Mouse (Mus musculus) ES-E14 (cell line): ENCODE results near the gene Kndc1. TPM values are rescaled to one million over a fixed set of nuclear protein-coding genes. Genes with fewer than 3 reads are reported as not detected.

Experiments
- DNase-seq: peaks from one replicate; pipeline ENCODE4 v3.0.0-alpha.2; 2013; ENCODE audit warnings: low read depth, low spot score
- H3K27ac ChIP-seq: 2 replicates; pipeline ENCODE4 v1.5.1; 2012; ENCODE audit warnings: low read depth, mild to moderate bottlenecking, low read length, moderate library complexity, mixed read lengths; ENCODE audit not compliant: poor library complexity, insufficient read depth, severe bottlenecking
- H3K36me3 ChIP-seq: 2 replicates; pipeline ENCODE4 v1.6.1; 2012; ENCODE audit warnings: mild to moderate bottlenecking, low read length, moderate library complexity, mixed read lengths; ENCODE audit not compliant: control insufficient read depth, poor library complexity, insufficient read depth, severe bottlenecking
- H3K4me1 ChIP-seq, 2 experiments: fragments of 150-350 bp in 1 of 2; sonication (generic) in 1 of 2; 2 replicates each; pipeline ENCODE4 v1.6.1; 2012; ENCODE audit warnings: low read length in 2 of 2, mild to moderate bottlenecking in 1 of 2, mixed read lengths in 1 of 2; ENCODE audit not compliant: control insufficient read depth in 2 of 2, insufficient read depth in 2 of 2, poor library complexity in 1 of 2
- H3K4me3 ChIP-seq, 2 experiments: fragments of 150-350 bp in 1 of 2; sonication (generic) in 1 of 2; 2 replicates each; pipeline ENCODE4 v1.5.1; 2012; ENCODE audit warnings: low read length in 2 of 2, low read depth in 1 of 2, mild to moderate bottlenecking in 1 of 2, mixed read lengths in 1 of 2; ENCODE audit not compliant: insufficient read depth in 1 of 2, poor library complexity in 1 of 2, severe bottlenecking in 1 of 2
- H3K9ac ChIP-seq: 2 replicates; pipeline ENCODE4 v1.6.1; 2012; ENCODE audit warnings: low read depth, mild to moderate bottlenecking, low read length, mixed read lengths; ENCODE audit not compliant: poor library complexity, insufficient read depth, severe bottlenecking
- H3K9me3 ChIP-seq: fragments of 150-350 bp; sonication (generic); 2 replicates; pipeline ENCODE4 v1.6.1; 2012; ENCODE audit warnings: low read depth, mild to moderate bottlenecking, low read length; ENCODE audit not compliant: control insufficient read depth, insufficient read depth
- CHD2 ChIP-seq: IDR thresholded peaks from 2 replicates; pipeline ENCODE4 v1.6.1; 2014; ENCODE audit warnings: mild to moderate bottlenecking, low read depth, low read length, inconsistent platforms
- HCFC1 ChIP-seq: IDR thresholded peaks from 2 replicates; pipeline ENCODE4 v1.6.1; 2012; ENCODE audit warnings: low read length, inconsistent platforms, borderline replicate concordance; ENCODE audit not compliant: insufficient read depth
- MAFK ChIP-seq: IDR thresholded peaks from 2 replicates; pipeline ENCODE4 v1.6.1; 2014; ENCODE audit warnings: mild to moderate bottlenecking, low read depth, low read length, inconsistent platforms; ENCODE audit not compliant: insufficient read depth
- ZC3H11A ChIP-seq: IDR thresholded peaks from 2 replicates; pipeline ENCODE4 v1.6.1; 2012; ENCODE audit warnings: low read depth, mild to moderate bottlenecking, inconsistent platforms, low read length, borderline replicate concordance
- ZNF384 ChIP-seq: IDR thresholded peaks from 2 replicates; pipeline ENCODE4 v1.6.1; 2012; ENCODE audit warnings: low read depth, low read length, inconsistent platforms
- in situ Hi-C, 2 experiments: fragments of 600-800 bp; cut with MboI; formaldehyde crosslinking; loops; one replicate each; pipeline ENCODE4 v1.15.1; 2025; ENCODE audit warnings: low sequenced_read_pairs in 2 of 2, inconsistent platforms in 1 of 2; ENCODE audit not compliant: unreplicated experiment in 2 of 2
- total RNA-seq: library from RNA; depleted of rRNA; stranded (reverse); fragments of 300-350 nt; gene quantifications from 2 replicates; pipeline ENCODE4 v1.2.3, GENCODE M21; 2012

Kndc1 gene
- total RNA-seq, 1 experiment: 2.3 TPM

DNA sequence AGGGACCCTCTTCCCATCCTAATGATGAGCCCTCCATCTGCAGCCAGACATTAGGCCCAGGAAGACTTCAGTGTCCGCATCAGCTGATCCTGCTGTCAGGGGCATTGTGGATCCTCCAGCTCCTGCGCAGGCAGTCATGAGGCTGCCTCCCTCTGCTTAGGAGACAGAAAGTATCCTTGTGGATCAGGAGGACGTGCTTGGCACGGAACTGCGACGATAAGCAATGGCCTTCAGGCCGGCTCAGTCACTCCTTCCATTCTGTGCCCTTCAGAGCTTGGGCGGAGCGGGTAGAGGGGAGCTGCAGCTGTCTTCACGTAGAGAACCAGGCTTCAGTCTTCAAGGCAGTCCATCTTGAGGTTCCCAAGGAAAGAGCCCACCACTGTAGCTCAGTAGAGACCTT, 66.6 kb downstream of the Kndc1 start:
- Histone ChIP-seq H3K4me3 (no peak overlapping the region), H3K9ac (no peak overlapping the region), H3K9me3 (no peaks in the 10 kb centered on the region), H3K4me1 (peaks cover 4 to 13% of the 10 kb centered on the region in 2 experiments; a peak in 3 of 4 replicates), H3K36me3 (peaks cover 3% of the 10 kb centered on the region; the same call in 1 of the 2 replicates), H3K27ac (no peak overlapping the region)
- no peak for TF ChIP-seq CHD2
- TF ChIP-seq HCFC1: no peak
- no peak for TF ChIP-seq ZC3H11A
- in situ Hi-C loops: no loop called here
- no peak for DNase-seq

- Histone ChIP-seq H3K9me3 (no peaks in the 10 kb centered on the region), H3K4me1 (peaks cover 0 to 7% of the 10 kb centered on the region in 2 experiments; a peak in 2 of 4 replicates), H3K4me3 (no peak overlapping the region), H3K36me3 (no peaks in the 10 kb centered on the region), H3K27ac (no peak overlapping the region), H3K9ac (no peak overlapping the region)
- TF ChIP-seq ZNF384 (no peak), HCFC1 (no peak), CHD2 (no peak)
- in situ Hi-C loops: no loop called here
- no peak for DNase-seq
These were observed 69.3 kb downstream of the Kndc1 start for GRCm38 (mm10) chr7:139963814-139964213.

- in situ Hi-C loops: no loop called here
- no peak overlapping the region for H3K27ac ChIP-seq
- H3K36me3 ChIP-seq: no peaks in the 10 kb centered on the region
- TF ChIP-seq ZNF384 (no peak), ZC3H11A (no peak), CHD2 (no peak), HCFC1 (no peak), MAFK (no peak)
- H3K4me3 ChIP-seq: no peak overlapping the region
- H3K9me3 ChIP-seq: no peaks in the 10 kb centered on the region
- DNase-seq: no peak
- no peak overlapping the region for H3K9ac ChIP-seq
- peaks cover 0 to 22% of the 10 kb centered on the region in 2 experiments; a peak in 2 of 4 replicates for H3K4me1 ChIP-seq
These were observed 72.7 kb downstream of the Kndc1 start for GRCm38 (mm10) chr7:139967175-139967574.

GRCm38 (mm10) chr7:139968428-139968827, 73.9 kb downstream of the Kndc1 start:
- Histone ChIP-seq H3K36me3 (no peaks in the 10 kb centered on the region), H3K27ac (no peak overlapping the region), H3K9ac (no peak overlapping the region), H3K4me1 (peaks cover 0 to 30% of the 10 kb centered on the region in 2 experiments; a peak in 2 of 4 replicates), H3K9me3 (no peaks in the 10 kb centered on the region), H3K4me3 (no peak overlapping the region)
- DNase-seq: no peak
- TF ChIP-seq HCFC1: no peak
- in situ Hi-C loops: no loop called here

DNA sequence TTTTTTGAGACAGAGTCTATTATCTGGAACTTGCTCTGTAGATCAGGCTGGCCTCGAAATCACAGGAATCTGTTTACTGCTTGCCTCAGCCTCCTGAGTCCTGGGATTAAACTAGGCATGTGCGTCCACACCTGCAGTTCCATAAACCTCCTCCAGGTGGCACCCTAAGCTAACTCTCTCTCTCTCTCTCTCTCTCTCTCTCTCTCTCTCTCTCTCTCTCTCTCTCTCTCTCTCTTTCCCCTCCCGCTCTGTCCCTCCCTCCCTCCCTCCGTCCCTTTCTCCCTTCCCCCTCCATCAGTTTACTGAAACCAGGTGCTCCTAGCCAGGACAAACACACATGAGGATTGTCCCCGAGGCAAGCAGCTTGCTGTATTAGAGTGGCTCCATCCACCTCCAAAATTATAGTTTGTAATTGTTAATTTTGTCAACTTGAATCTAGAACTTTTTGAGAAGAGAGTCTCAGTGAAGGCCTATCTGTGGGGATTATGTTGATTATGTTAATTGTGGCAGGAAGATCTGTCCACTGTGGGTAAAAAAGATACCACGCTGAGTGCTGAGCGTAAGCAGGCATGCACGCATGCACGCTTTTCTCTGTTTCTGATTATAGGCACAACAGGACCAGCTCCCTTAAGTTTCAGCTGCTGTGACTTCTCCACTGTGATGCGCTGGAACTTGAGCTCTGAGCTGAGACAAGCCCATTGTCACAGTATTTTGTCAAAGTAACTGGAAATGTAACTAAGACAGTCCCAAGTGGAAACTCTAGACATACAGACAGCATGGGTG, 75.0 kb downstream of the Kndc1 start:
- Histone ChIP-seq H3K4me3 (no peak overlapping the region), H3K9me3 (no peaks in the 10 kb centered on the region), H3K27ac (no peak overlapping the region), H3K4me1 (peaks cover under 1 to 36% of the 10 kb centered on the region in 2 experiments; a peak in 2 of 4 replicates), H3K36me3 (no peaks in the 10 kb centered on the region), H3K9ac (no peak overlapping the region)
- no peak for TF ChIP-seq ZNF384
- peak; percentile 10; the same call in 1 of the 2 replicates for TF ChIP-seq ZC3H11A
- DNase-seq: peak; percentile 75
- in situ Hi-C loops: no loop called here
